21 mouse cellular contexts compared by ENCODE assay signal in genomic region chr2:71328391-71329160, GRCm38 (mm10). TPM values are rescaled to one million over a fixed set of nuclear protein-coding genes. Genes with fewer than 3 reads are reported as not detected.
A peak's percentile ranks its signal among the peaks of the same experiment; 100 is the strongest.
DNase-seq lines count a peak whose midpoint lies in the region; TF ChIP-seq lines count a peak whose summit lies in the region.
"Had no signal": no experiment of that assay in that cellular context is flagged by ENCODE, and none has a peak within 500 bp of the region (broad histone marks: within the 10 kb centered on the region; RNA-seq: fewer than 3 reads in every experiment).

No protein-coding gene starts in this region.

- intact Hi-C loops in gastrocnemius, adult 2 months (cut with DNase I): no loop called here

- DNase-seq in gastrocnemius, adult 2 months: no peak
- no peak for DNase-seq in gastrocnemius, postnatal 4 days (ENCODE audit: low spot score in 2 of 2)
- no peak for DNase-seq in layer of hippocampus, adult 2 months (ENCODE audit: low spot score in 2 of 2)
- no peak for DNase-seq in layer of hippocampus, adult 9-10 months (ENCODE audit: low spot score)
- DNase-seq in R1 (ENCODE audit: low read depth, low spot score): peak; percentile 50
- DNase-seq in urinary bladder, adult 18-20 months (ENCODE audit: low spot score in 2 of 2): no peak
- DNase-seq: adrenal gland, postnatal 10 days; adrenal gland, postnatal 36 days; cerebellum, adult 11 months; cerebellum, adult 2 months; cerebellum, adult 9-11 months; cerebellum, postnatal 36 days; embryo, embryonic 11 days; forebrain, postnatal 0 days; gastrocnemius, postnatal 25 days; heart, postnatal 36 days had no signal

- no peak overlapping the region for H3K4me3 ChIP-seq in gastrocnemius, adult 2 months
- H3K4me3 ChIP-seq in layer of hippocampus, adult 2 months: no peak overlapping the region
- no peak overlapping the region for H3K4me3 ChIP-seq in olfactory bulb, adult 2 months (ENCODE audit: insufficient read depth, low read depth, low read length)
- H3K4me3 ChIP-seq: embryonic facial prominence, embryonic 15.5 days; hindbrain, embryonic 10.5 days; hindbrain, embryonic 13.5 days; intestine, embryonic 15.5 days had no signal

- TF ChIP-seq CTCF in gastrocnemius, adult 2 months (IDR thresholded peaks at IDR 0.05): no peak
- TF ChIP-seq CTCF in layer of hippocampus, adult 2 months (conservative IDR thresholded peaks at IDR 0.05): no peak
- no peak for TF ChIP-seq CTCF in olfactory bulb, adult 2 months (IDR thresholded peaks at IDR 0.05; ENCODE audit: insufficient read depth, low read depth, low read length)

- no peak for TF ChIP-seq POLR2A in olfactory bulb, adult 2 months (IDR thresholded peaks at IDR 0.05; ENCODE audit: insufficient read depth, low read depth, low read length)

- H3K27ac ChIP-seq in gastrocnemius, adult 2 months: peak overlapping the region; percentile 20; the same call in 1 of the 2 replicates
- H3K27ac ChIP-seq in layer of hippocampus, adult 2 months: peak overlapping the region; percentile 53; the same call in 1 of the 2 replicates
- 0 out of 2 replicates have a peak overlapping the region, but pooled peaks have one; percentile 20 for H3K27ac ChIP-seq in olfactory bulb, adult 2 months (ENCODE audit: insufficient read depth, low read depth, low read length)
- H3K27ac ChIP-seq: embryonic facial prominence, embryonic 15.5 days; hindbrain, embryonic 10.5 days; hindbrain, embryonic 13.5 days; intestine, embryonic 15.5 days had no signal

- 70% methylated on average over 15 of the region's 15 CpGs for WGBS in olfactory bulb, adult 2 months

- H3K4me1 ChIP-seq in olfactory bulb, adult 2 months (ENCODE audit: control insufficient read depth, insufficient read depth, low read length): peaks cover 3% of the 10 kb centered on the region
- H3K4me1 ChIP-seq: embryonic facial prominence, embryonic 15.5 days; hindbrain, embryonic 13.5 days; intestine, embryonic 15.5 days had no signal

RNA-seq across cellular contexts. Expression of gene Slc25a12, which starts 39.0 kb away (rescaled TPM):
- 100 to 1,000 TPM; 344 to 471 TPM for total RNA-seq in gastrocnemius, adult 2 months (2021)
- total RNA-seq in gastrocnemius, postnatal 4 days (2021): 100 to 1,000 TPM; 179 to 227 TPM
- 100 to 1,000 TPM; 155 TPM for total RNA-seq in layer of hippocampus, adult 2 months (2021)
- not detected in 2 replicates for polyA plus RNA-seq in olfactory bulb, adult 2 months (2012; ENCODE audit: insufficient read depth, insufficient read length, low replicate concordance, missing spikeins)
